Comparison of ENCODE assay signal across 27 mouse cellular contexts in genomic region chr10:15395295-15395694, GRCm38 (mm10).
"Had no signal": no experiment of that assay in that cellular context is flagged by ENCODE, and none has a peak within 500 bp of the region (broad histone marks: within the 10 kb centered on the region; RNA-seq: fewer than 3 reads in every experiment).

No protein-coding gene starts in this region.

- H3K36me3 ChIP-seq: heart, embryonic 13.5 days; heart, embryonic 15.5 days; hindbrain, embryonic 12.5 days; intestine, embryonic 15.5 days; limb, embryonic 13.5 days; liver, embryonic 13.5 days; liver, embryonic 15.5 days had no signal

- H3K9me3 ChIP-seq: heart, embryonic 13.5 days; heart, embryonic 15.5 days; hindbrain, embryonic 12.5 days; intestine, embryonic 15.5 days; limb, embryonic 13.5 days; liver, embryonic 13.5 days; liver, embryonic 15.5 days had no signal

- H3K4me2 ChIP-seq: heart, embryonic 11.5 days; heart, embryonic 13.5 days; heart, embryonic 15.5 days; hindbrain, embryonic 12.5 days; hindbrain, embryonic 14.5 days; intestine, embryonic 15.5 days; limb, embryonic 13.5 days; liver, embryonic 11.5 days; liver, embryonic 13.5 days; liver, embryonic 15.5 days had no signal

- H3K4me1 ChIP-seq: heart, embryonic 13.5 days; heart, embryonic 15.5 days; hindbrain, embryonic 12.5 days; intestine, embryonic 15.5 days; limb, embryonic 13.5 days; liver, embryonic 13.5 days; liver, embryonic 15.5 days had no signal

- H3K9ac ChIP-seq: heart, embryonic 13.5 days; heart, embryonic 15.5 days; hindbrain, embryonic 12.5 days; hindbrain, embryonic 14.5 days; intestine, embryonic 15.5 days; limb, embryonic 13.5 days; liver, embryonic 13.5 days; liver, embryonic 15.5 days had no signal

- DNase-seq: gastrocnemius, postnatal 14 days; gastrocnemius, postnatal 36 days; heart, adult 11 months; heart, adult 2 months; heart, postnatal 14 days; heart, postnatal 36 days; kidney, adult 18-20 months; kidney, adult 8-10 months; kidney, postnatal 10 days; kidney, postnatal 25 days; kidney, postnatal 4 days; liver; liver, embryonic 13.5 days had no signal

- ATAC-seq: hindbrain, embryonic 16.5 days; inflammation-experienced regulatory T-cells, adult 6 months; intestine, embryonic 15.5 days; intestine, postnatal 0 days had no signal

- H3K27me3 ChIP-seq: heart, embryonic 13.5 days; heart, embryonic 15.5 days; hindbrain, embryonic 12.5 days; intestine, embryonic 15.5 days; limb, embryonic 13.5 days; liver, embryonic 13.5 days; liver, embryonic 15.5 days had no signal

- H3K4me3 ChIP-seq: heart, adult 2 months; heart, embryonic 13.5 days; heart, embryonic 15.5 days; hindbrain, embryonic 12.5 days; intestine, embryonic 15.5 days; layer of hippocampus, adult 2 months; left cerebral cortex, adult 2 months; limb, embryonic 13.5 days; liver, embryonic 13.5 days; liver, embryonic 15.5 days had no signal

- H3K27ac ChIP-seq: heart, adult 2 months; heart, embryonic 13.5 days; heart, embryonic 15.5 days; hindbrain, embryonic 12.5 days; hindbrain, embryonic 14.5 days; intestine, embryonic 15.5 days; layer of hippocampus, adult 2 months; left cerebral cortex, adult 2 months; limb, embryonic 13.5 days; liver, embryonic 13.5 days; liver, embryonic 15.5 days had no signal
